Mouse (Mus musculus) intestine, postnatal 0 days (tissue): ENCODE results near the gene Pou2f3. TPM values are rescaled to one million over a fixed set of nuclear protein-coding genes. Genes with fewer than 3 reads are reported as not detected.

Source experiments
- ATAC-seq: fragments of 200-750 bp; cut with Nextera tagmentation; 2 replicates; pipeline ENCODE4 v1.8.0; 2017; ENCODE audit warnings: mild to moderate bottlenecking, moderate TSS enrichment, moderate library complexity
- H3K27ac ChIP-seq: fragments of 300-500 bp; sonication (generic); 2 replicates; pipeline ENCODE4 v1.5.1; 2014; ENCODE audit warnings: mild to moderate bottlenecking, low read depth, low read length, moderate library complexity
- H3K27me3 ChIP-seq: fragments of 300-500 bp; sonication (generic); replicated peaks from 2 replicates; pipeline ENCODE4 v1.6.1; 2014; ENCODE audit warnings: low read length, mixed read lengths; ENCODE audit not compliant: control insufficient read depth, insufficient read depth
- H3K36me3 ChIP-seq: fragments of 300-500 bp; sonication (generic); 2 replicates; pipeline ENCODE4 v1.6.1; 2014; ENCODE audit warnings: mild to moderate bottlenecking, moderate library complexity; ENCODE audit not compliant: control insufficient read depth, insufficient read depth
- H3K4me1 ChIP-seq: fragments of 300-500 bp; sonication (generic); replicated peaks from 2 replicates; pipeline ENCODE4 v1.6.1; 2014; ENCODE audit warnings: antibody characterized with exemption, low read length, mixed read lengths; ENCODE audit not compliant: control insufficient read depth, insufficient read depth
- H3K4me2 ChIP-seq: fragments of 300-500 bp; sonication (generic); replicated peaks from 2 replicates; pipeline ENCODE4 v1.6.1; 2014; ENCODE audit warnings: low read depth, mild to moderate bottlenecking, moderate library complexity
- H3K4me3 ChIP-seq: fragments of 300-500 bp; sonication (generic); 2 replicates; pipeline ENCODE4 v1.5.1; 2014; ENCODE audit warnings: low read depth, low read length
- H3K9ac ChIP-seq: fragments of 300-500 bp; sonication (generic); 2 replicates; pipeline ENCODE4 v1.6.1; 2014; ENCODE audit warnings: mild to moderate bottlenecking, low read depth, low read length
- H3K9me3 ChIP-seq: fragments of 300-500 bp; sonication (generic); 2 replicates; pipeline ENCODE4 v1.6.1; 2016; ENCODE audit warnings: mixed run types; ENCODE audit not compliant: control insufficient read depth
- CTCF ChIP-seq: sonication (generic); IDR thresholded peaks from 2 replicates; pipeline ENCODE4 v1.5.1; 2016; ENCODE audit warnings: low read depth, mild to moderate bottlenecking, control low read depth, antibody characterized with exemption, moderate library complexity
- whole genome bisulfite sequencing: fragments of 180-500 bp; shearing (Covaris S2); extraction: QIAGEN DNeasy Blood & Tissue Kit; methylation state at CpG from one replicate; pipeline ENCODE4 v1.1.7; 2014; 5-methylcytosine and 5-hydroxymethylcytosine counted together
- polyA plus RNA-seq: library from polyadenylated mRNA; unstranded; fragments of >200 nt; fragmentation: Nextera tagmentation; extraction: Ambion mirVana; gene quantifications from 2 replicates; pipeline ENCODE4 v1.2.1, GENCODE M21; 2015

Gene Pou2f3
- polyA plus RNA-seq, 1 experiment from 2014 or later, result 0.18 TPM

DNA sequence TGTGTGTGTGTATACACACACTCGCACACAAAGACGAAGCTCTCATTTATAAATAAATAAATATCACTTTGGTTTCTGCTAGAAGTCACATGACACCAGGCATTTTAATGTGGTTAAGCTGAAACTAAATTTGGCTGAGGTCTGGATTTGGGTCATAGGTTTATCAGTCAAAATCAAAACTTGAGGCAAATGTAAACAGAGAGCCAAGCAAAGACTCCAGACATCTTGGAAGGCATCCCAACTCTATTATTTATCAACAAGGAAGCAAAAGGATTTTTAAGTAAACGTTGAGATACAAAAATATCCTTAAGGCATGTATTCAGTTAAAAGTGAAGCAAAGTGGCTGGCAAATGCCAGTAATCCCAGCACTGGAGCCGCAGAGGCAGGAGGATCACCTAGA is 95.3 kb downstream of the Pou2f3 start:
- H3K9ac ChIP-seq, result no peak overlapping the region
- H3K9me3 ChIP-seq, result no peaks in the 10 kb centered on the region
- peaks cover 10% of the 10 kb centered on the region; the same call in 1 of the 2 replicates for H3K27me3 ChIP-seq
- H3K4me2 ChIP-seq, result no peak overlapping the region
- 65% methylated on average over 4 of the region's 4 CpGs for WGBS
- ATAC-seq, result no peak
- no peak overlapping the region for H3K27ac ChIP-seq
- peaks cover 4% of the 10 kb centered on the region; the same call in 1 of the 2 replicates for H3K4me1 ChIP-seq
- TF ChIP-seq CTCF, result no peak
- H3K36me3 ChIP-seq, result peaks cover 5% of the 10 kb centered on the region; the same call in 1 of the 2 replicates
- no peak overlapping the region for H3K4me3 ChIP-seq

GRCm38 (mm10) chr9:43110286-43110980 is 99.7 kb downstream of the Pou2f3 start:
- H3K9ac ChIP-seq, result no peak overlapping the region
- H3K4me1 ChIP-seq, result no peaks in the 10 kb centered on the region
- H3K27me3 ChIP-seq, result no peaks in the 10 kb centered on the region
- H3K36me3 ChIP-seq, result peaks cover 5% of the 10 kb centered on the region; the same call in 1 of the 2 replicates
- H3K9me3 ChIP-seq, result no peaks in the 10 kb centered on the region
- no peak for TF ChIP-seq CTCF
- 87% methylated on average over 8 of the region's 8 CpGs for WGBS
- no peak overlapping the region for H3K4me2 ChIP-seq
- no peak overlapping the region for H3K4me3 ChIP-seq
- ATAC-seq, result no peak
- H3K27ac ChIP-seq, result no peak overlapping the region

DNA sequence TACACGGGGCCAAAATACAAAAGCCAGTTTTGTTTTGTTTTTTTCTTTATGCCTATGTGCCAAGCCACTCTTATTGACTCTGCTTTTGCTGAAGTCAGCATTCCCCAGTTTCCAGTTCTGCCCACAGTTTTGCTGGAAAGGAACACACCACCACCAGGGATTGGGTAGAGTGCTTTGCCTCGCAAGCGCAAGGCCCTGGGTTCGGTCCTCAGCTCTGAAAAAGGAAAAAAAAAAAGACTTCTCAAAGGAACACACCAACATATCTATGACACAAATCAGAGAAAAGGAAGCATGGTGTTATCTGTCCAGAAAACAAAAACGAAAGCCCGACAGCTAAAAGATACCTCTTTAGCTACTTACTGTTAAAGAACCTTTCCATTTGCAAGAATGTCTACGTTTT is 101.0 kb downstream of the Pou2f3 start:
- no peak overlapping the region for H3K4me2 ChIP-seq
- no peak for TF ChIP-seq CTCF
- H3K36me3 ChIP-seq, result peaks cover 5% of the 10 kb centered on the region; the same call in 1 of the 2 replicates
- H3K27me3 ChIP-seq, result no peaks in the 10 kb centered on the region
- no peak overlapping the region for H3K9ac ChIP-seq
- ATAC-seq, result no peak
- no peak overlapping the region for H3K4me3 ChIP-seq
- H3K9me3 ChIP-seq, result no peaks in the 10 kb centered on the region
- H3K4me1 ChIP-seq, result no peaks in the 10 kb centered on the region
- 90% methylated on average over 7 of the region's 7 CpGs for WGBS
- H3K27ac ChIP-seq, result no peak overlapping the region

- TF ChIP-seq CTCF, result no peak
- peaks cover 5% of the 10 kb centered on the region; the same call in 1 of the 2 replicates for H3K36me3 ChIP-seq
- WGBS, result 75% methylated on average over 3 of the region's 3 CpGs
These were observed 101.4 kb downstream of the Pou2f3 start for GRCm38 (mm10) chr9:43108721-43109120.

DNA sequence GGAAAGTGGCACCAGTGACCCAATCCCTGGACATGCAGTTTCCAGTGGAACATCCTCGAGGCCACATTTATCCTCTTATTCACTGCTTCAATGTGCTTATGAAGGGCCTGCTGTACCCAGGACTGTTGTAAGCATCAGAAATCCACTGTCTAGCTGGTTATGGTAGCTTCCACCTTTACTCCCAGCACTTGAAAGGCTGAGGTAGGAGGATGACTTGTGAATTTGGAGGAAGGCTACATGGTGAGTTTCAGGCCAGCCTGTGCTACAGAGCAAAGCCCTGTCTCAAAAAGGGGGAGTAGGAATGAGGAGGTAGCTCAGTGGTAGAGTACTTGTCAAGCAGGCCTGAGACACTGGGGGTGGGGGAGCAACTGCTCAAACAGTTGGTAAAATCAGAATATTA is 102.1 kb downstream of the Pou2f3 start:
- Histone ChIP-seq H3K36me3 (peaks cover 5% of the 10 kb centered on the region; the same call in 1 of the 2 replicates), H3K9me3 (no peaks in the 10 kb centered on the region), H3K4me2 (no peak overlapping the region), H3K4me3 (no peak overlapping the region), H3K4me1 (no peaks in the 10 kb centered on the region), H3K27ac (no peak overlapping the region), H3K27me3 (no peaks in the 10 kb centered on the region), H3K9ac (no peak overlapping the region)
- 97% methylated on average over 1 of the region's 1 CpGs for WGBS
- no peak for TF ChIP-seq CTCF
- ATAC-seq, result no peak

More at GRCm38 (mm10) chr9:43108721-43109120, 101.4 kb downstream of the Pou2f3 start:
- H3K4me3 ChIP-seq, result no peak overlapping the region
- ATAC-seq, result no peak
- H3K27me3 ChIP-seq, result no peaks in the 10 kb centered on the region
- no peaks in the 10 kb centered on the region for H3K4me1 ChIP-seq
- H3K9ac ChIP-seq, result no peak overlapping the region
- no peaks in the 10 kb centered on the region for H3K9me3 ChIP-seq
- H3K27ac ChIP-seq, result no peak overlapping the region
- H3K4me2 ChIP-seq, result no peak overlapping the region

GRCm38 (mm10) chr9:43107555-43107954 is 102.6 kb downstream of the Pou2f3 start:
- Histone ChIP-seq H3K4me1 (no peaks in the 10 kb centered on the region), H3K27me3 (no peaks in the 10 kb centered on the region), H3K9ac (no peak overlapping the region), H3K4me3 (no peak overlapping the region), H3K27ac (no peak overlapping the region), H3K4me2 (peak overlapping the region; percentile 78), H3K36me3 (peaks cover 5% of the 10 kb centered on the region; the same call in 1 of the 2 replicates), H3K9me3 (no peaks in the 10 kb centered on the region)
- ATAC-seq, result no peak
- WGBS, result 53% methylated on average over 5 of the region's 5 CpGs
- TF ChIP-seq CTCF, result no peak
